Mouse (Mus musculus) ES-E14 (cell line): ENCODE data around the gene Ltb4r1. TPM values are rescaled to one million over a fixed set of nuclear protein-coding genes. Genes with fewer than 3 reads are reported as not detected.

Source experiments
- DNase-seq: peaks from one replicate; pipeline ENCODE4 v3.0.0-alpha.2; 2013; ENCODE audit warnings: low read depth, low spot score
- H3K27ac ChIP-seq: 2 replicates; pipeline ENCODE4 v1.5.1; 2012; ENCODE audit warnings: low read depth, mild to moderate bottlenecking, low read length, moderate library complexity, mixed read lengths; ENCODE audit not compliant: poor library complexity, insufficient read depth, severe bottlenecking
- H3K36me3 ChIP-seq: 2 replicates; pipeline ENCODE4 v1.6.1; 2012; ENCODE audit warnings: mild to moderate bottlenecking, low read length, moderate library complexity, mixed read lengths; ENCODE audit not compliant: control insufficient read depth, poor library complexity, insufficient read depth, severe bottlenecking
- H3K4me1 ChIP-seq, 2 experiments: fragments of 150-350 bp in 1 of 2; sonication (generic) in 1 of 2; 2 replicates each; pipeline ENCODE4 v1.6.1; 2012; ENCODE audit warnings: low read length in 2 of 2, mild to moderate bottlenecking in 1 of 2, mixed read lengths in 1 of 2; ENCODE audit not compliant: control insufficient read depth in 2 of 2, insufficient read depth in 2 of 2, poor library complexity in 1 of 2
- H3K4me3 ChIP-seq, 2 experiments: fragments of 150-350 bp in 1 of 2; sonication (generic) in 1 of 2; 2 replicates each; pipeline ENCODE4 v1.5.1; 2012; ENCODE audit warnings: low read length in 2 of 2, low read depth in 1 of 2, mild to moderate bottlenecking in 1 of 2, mixed read lengths in 1 of 2; ENCODE audit not compliant: insufficient read depth in 1 of 2, poor library complexity in 1 of 2, severe bottlenecking in 1 of 2
- H3K9ac ChIP-seq: 2 replicates; pipeline ENCODE4 v1.6.1; 2012; ENCODE audit warnings: low read depth, mild to moderate bottlenecking, low read length, mixed read lengths; ENCODE audit not compliant: poor library complexity, insufficient read depth, severe bottlenecking
- H3K9me3 ChIP-seq: fragments of 150-350 bp; sonication (generic); 2 replicates; pipeline ENCODE4 v1.6.1; 2012; ENCODE audit warnings: low read depth, mild to moderate bottlenecking, low read length; ENCODE audit not compliant: control insufficient read depth, insufficient read depth
- CHD2 ChIP-seq: IDR thresholded peaks from 2 replicates; pipeline ENCODE4 v1.6.1; 2014; ENCODE audit warnings: mild to moderate bottlenecking, low read depth, low read length, inconsistent platforms
- HCFC1 ChIP-seq: IDR thresholded peaks from 2 replicates; pipeline ENCODE4 v1.6.1; 2012; ENCODE audit warnings: low read length, inconsistent platforms, borderline replicate concordance; ENCODE audit not compliant: insufficient read depth
- MAFK ChIP-seq: IDR thresholded peaks from 2 replicates; pipeline ENCODE4 v1.6.1; 2014; ENCODE audit warnings: mild to moderate bottlenecking, low read depth, low read length, inconsistent platforms; ENCODE audit not compliant: insufficient read depth
- ZC3H11A ChIP-seq: IDR thresholded peaks from 2 replicates; pipeline ENCODE4 v1.6.1; 2012; ENCODE audit warnings: low read depth, mild to moderate bottlenecking, inconsistent platforms, low read length, borderline replicate concordance
- ZNF384 ChIP-seq: IDR thresholded peaks from 2 replicates; pipeline ENCODE4 v1.6.1; 2012; ENCODE audit warnings: low read depth, low read length, inconsistent platforms
- in situ Hi-C, 2 experiments: fragments of 600-800 bp; cut with MboI; formaldehyde crosslinking; loops; one replicate each; pipeline ENCODE4 v1.15.1; 2025; ENCODE audit warnings: low sequenced_read_pairs in 2 of 2, inconsistent platforms in 1 of 2; ENCODE audit not compliant: unreplicated experiment in 2 of 2
- total RNA-seq: library from RNA; depleted of rRNA; stranded (reverse); fragments of 300-350 nt; gene quantifications from 2 replicates; pipeline ENCODE4 v1.2.3, GENCODE M21; 2012

Ltb4r1 gene
- total RNA-seq, 1 experiment: 0.67 TPM

GRCm38 (mm10) chr14:55788256-55789050 is 22.7 kb downstream of the Ltb4r1 start, which contains the start of gene Ripk3:
Gene Ripk3, minus strand, starts transcription at chr14:55788865.
- TF ChIP-seq ZC3H11A (no peak), HCFC1 (no peak), CHD2 (no peak), MAFK (no peak), ZNF384 (no peak)
- Histone ChIP-seq H3K4me1 (peaks cover 0 to 7% of the 10 kb centered on the region in 2 experiments; a peak in 1 of 4 replicates), H3K27ac (no peak within 1 kb of the TSS), H3K9me3 (no peaks in the 10 kb centered on the region), H3K36me3 (no peaks in the 10 kb centered on the region; the same call in 1 of the 2 replicates), H3K4me3 (peak within 1 kb of the TSS; percentile 57 to 60), H3K9ac (peak within 1 kb of the TSS; percentile 45)
- no peak for DNase-seq
- in situ Hi-C loops: no loop called here

DNA sequence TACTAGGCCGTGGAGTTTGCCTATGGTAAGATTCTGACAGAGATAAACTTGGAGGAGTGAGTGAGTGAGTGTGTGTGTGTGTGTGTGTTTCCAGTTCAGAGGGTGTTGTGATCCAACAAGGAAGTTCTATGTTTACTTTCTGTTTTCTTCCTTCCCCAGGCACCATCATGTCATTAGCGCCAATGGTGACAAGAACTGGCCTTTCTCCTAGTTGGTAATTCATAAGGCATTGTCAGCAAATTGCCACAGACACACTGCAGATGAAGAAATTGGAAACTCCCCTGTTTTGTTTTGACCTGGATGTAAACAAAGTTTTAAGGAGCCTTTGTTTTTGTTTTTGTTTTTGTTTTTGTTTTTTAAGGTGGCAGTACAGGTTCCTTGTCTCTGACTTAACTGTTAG is 27.7 kb downstream of the Ltb4r1 start:
- H3K4me1 ChIP-seq: peaks cover 0 to 2% of the 10 kb centered on the region in 2 experiments; a peak in 1 of 4 replicates
- no peak overlapping the region for H3K4me3 ChIP-seq
- H3K9ac ChIP-seq: no peak overlapping the region
- in situ Hi-C loops: no loop called here
- no peak for TF ChIP-seq ZNF384
- TF ChIP-seq ZC3H11A: no peak
- no peak overlapping the region for H3K27ac ChIP-seq
- no peak for DNase-seq
- H3K36me3 ChIP-seq: no peaks in the 10 kb centered on the region
- peaks cover 4% of the 10 kb centered on the region; the same call in 1 of the 2 replicates for H3K9me3 ChIP-seq

- no peak overlapping the region for H3K27ac ChIP-seq
- H3K9ac ChIP-seq: no peak overlapping the region
- in situ Hi-C loops: no loop called here
- peaks cover 4% of the 10 kb centered on the region; the same call in 1 of the 2 replicates for H3K9me3 ChIP-seq
- no peaks in the 10 kb centered on the region for H3K36me3 ChIP-seq
- no peak overlapping the region for H3K4me3 ChIP-seq
- DNase-seq: no peak
- no peak for TF ChIP-seq HCFC1
- no peak for TF ChIP-seq CHD2
- no peak for TF ChIP-seq ZNF384
- no peak for TF ChIP-seq ZC3H11A
- no peak for TF ChIP-seq MAFK
- no peaks in the 10 kb centered on the region for H3K4me1 ChIP-seq
These were observed 28.2 kb downstream of the Ltb4r1 start for GRCm38 (mm10) chr14:55793946-55794345.

DNA sequence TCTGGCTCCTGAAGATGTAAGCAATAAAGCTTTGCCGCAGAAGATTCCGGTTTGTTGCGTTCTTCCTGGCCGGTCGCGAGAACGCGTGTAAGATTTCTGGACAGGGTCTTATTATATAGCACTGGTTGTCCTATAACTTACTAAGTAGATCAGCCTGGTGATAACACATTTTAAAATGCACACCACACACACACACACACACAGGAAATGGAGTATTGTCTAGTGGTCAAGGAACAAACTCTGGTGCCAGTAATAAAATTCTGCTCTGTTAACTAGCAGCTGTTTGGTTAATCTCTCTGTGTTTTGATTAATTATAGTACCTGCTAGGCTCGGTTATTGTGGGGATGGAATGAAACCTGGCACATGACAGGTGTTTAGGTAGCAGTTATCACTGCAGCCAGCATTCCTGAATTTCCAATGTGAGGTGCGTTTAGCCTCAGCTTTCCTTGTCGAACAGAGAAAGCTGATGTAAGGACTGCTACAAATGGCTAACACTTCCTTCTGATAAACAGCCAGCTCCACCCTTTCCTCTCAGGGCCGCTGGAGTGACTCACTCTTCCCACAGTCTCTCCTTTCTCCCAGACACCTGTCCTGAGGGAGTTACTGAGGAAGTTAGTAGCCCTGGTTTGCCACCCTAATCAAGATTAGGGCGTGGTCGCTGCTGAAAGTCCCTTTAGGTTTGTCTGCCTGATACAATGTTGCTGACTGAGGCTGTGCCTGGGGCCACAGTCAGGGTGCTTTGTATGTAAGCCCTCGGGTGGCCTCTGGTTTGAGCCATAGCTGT is 29.8 kb downstream of the Ltb4r1 start:
- H3K4me3 ChIP-seq: no peak overlapping the region
- H3K9ac ChIP-seq: no peak overlapping the region
- no peaks in the 10 kb centered on the region for H3K4me1 ChIP-seq
- no peak overlapping the region for H3K27ac ChIP-seq
- DNase-seq: no peak
- in situ Hi-C loops: no loop called here
- H3K9me3 ChIP-seq: peaks cover 4% of the 10 kb centered on the region; the same call in 1 of the 2 replicates
- TF ChIP-seq ZC3H11A (no peak), HCFC1 (no peak), MAFK (no peak), ZNF384 (no peak), CHD2 (no peak)
- no peaks in the 10 kb centered on the region for H3K36me3 ChIP-seq
